Mouse (Mus musculus): ENCODE data around the gene Itsn1.

GRCm38 (mm10) chr16:91716927-91717349 is 12.1 kb upstream of the Itsn1 start:
- TF ChIP-seq POLR2A (IDR thresholded peaks at IDR 0.05; ENCODE audit: borderline replicate concordance, insufficient read depth, low read length) (no peak), CTCF (IDR thresholded peaks at IDR 0.05; ENCODE audit: borderline replicate concordance, insufficient read depth, low read depth, low read length) (no peak)

Measured in cerebellum, adult 2 months (tissue).